Mouse (Mus musculus): Measurements from ENCODE around the gene Raver1. TPM values are rescaled to one million over a fixed set of nuclear protein-coding genes. Genes with fewer than 3 reads are reported as not detected.

Gene Raver1
- polyA plus RNA-seq, 1 experiment from 2014 or later = 74.2 TPM

DNA sequence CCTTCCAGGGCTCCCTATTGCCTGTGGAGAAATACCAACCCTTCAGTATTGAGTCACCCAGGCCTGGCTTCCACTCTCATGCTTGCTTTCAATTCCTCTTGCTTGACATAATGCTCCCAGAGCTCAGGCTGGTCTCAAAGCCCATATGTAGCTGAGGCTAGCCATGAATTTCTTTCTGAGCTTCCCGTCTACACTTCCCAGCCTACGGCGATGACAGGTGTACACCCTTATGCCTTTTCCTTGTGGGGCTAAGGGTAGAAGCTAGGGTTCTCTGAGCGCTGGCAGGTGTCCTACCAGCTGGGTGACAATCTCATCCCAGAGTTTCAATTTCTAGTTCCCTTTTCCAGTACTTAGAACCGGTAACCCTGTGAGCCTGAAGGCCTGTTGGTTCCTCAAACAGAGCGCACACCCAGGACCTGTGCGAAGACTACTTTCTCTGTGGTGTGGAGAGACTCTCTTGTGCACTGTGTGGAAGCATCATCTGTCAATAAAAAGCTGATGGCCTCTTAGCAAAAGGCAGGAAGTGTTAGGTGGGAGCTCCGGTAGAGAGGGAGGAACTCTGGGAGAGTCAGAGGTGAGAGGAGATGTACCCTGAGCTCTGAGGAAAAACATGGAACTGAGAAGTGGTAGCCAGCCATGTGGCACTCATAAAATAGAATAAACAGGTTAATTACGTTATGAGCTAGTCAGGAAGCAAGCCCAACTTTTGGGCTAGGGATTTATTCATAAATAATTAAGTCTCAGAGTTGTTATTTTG lies 33.9 kb upstream of the Raver1 start:
- no peak overlapping the region for H3K27ac ChIP-seq
- no peaks in the 10 kb centered on the region for H3K9me3 ChIP-seq
- no peaks in the 10 kb centered on the region for H3K27me3 ChIP-seq
- H3K36me3 ChIP-seq (replicated peaks) = peaks cover 32% of the 10 kb centered on the region
- H3K9ac ChIP-seq = no peak overlapping the region
- peaks cover 6% of the 10 kb centered on the region for H3K4me1 ChIP-seq
- no peak for ATAC-seq (ENCODE audit: low FRiP score)
- H3K4me3 ChIP-seq (replicated peaks) = no peak overlapping the region
- 92% methylated on average over 9 of the region's 9 CpGs for WGBS
- H3K4me2 ChIP-seq = no peak overlapping the region

DNA sequence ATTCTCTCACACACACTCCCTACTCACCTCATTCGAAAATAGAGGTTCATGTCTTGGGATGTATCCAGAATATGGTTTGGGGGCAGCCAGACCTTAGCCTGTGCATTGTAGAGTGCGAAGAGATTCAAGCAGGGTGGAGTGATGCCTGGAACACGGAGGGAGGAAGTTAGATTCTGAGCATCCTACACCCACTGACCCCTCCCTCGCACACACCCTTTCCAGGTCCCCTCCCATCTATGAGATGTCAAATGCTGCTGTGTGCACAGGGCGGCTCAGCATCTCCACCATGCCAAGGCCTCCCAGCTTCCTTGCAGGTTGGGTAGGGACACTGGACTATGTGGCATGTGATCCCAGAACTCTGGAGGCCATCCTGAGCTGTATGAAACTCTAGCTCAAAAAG lies 33.0 kb upstream of the Raver1 start:
- Histone ChIP-seq H3K9ac (no peak overlapping the region), H3K9me3 (no peaks in the 10 kb centered on the region), H3K27ac (no peak overlapping the region), H3K36me3 (replicated peaks) (peaks cover 38% of the 10 kb centered on the region), H3K27me3 (no peaks in the 10 kb centered on the region), H3K4me2 (no peak overlapping the region), H3K4me1 (no peaks in the 10 kb centered on the region), H3K4me3 (replicated peaks) (no peak overlapping the region)
- WGBS = 79% methylated on average over 5 of the region's 5 CpGs
- ATAC-seq (ENCODE audit: low FRiP score) = no peak

DNA sequence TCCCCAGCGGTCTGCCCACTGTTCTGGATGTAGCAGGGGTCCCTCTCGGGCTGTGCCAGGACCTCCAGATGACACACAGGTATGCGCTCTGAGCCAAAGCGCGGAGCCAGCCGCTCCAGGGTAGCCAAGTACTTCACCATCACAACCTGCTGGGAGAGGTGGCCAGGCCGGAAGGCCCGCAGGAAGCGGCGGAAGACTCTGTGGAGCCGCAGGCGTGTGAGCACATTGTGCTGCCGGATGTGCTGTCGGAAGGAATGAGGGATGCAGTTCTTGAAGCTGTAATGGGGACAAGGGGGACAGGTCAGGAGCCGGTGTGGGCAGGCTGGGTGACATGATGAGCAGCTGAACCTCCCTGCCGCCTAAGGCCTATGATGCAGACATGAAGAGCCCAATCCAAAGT lies 29.7 kb upstream of the Raver1 start:
- Histone ChIP-seq H3K36me3 (replicated peaks) (peaks cover 32% of the 10 kb centered on the region), H3K4me1 (no peaks in the 10 kb centered on the region)

DNA sequence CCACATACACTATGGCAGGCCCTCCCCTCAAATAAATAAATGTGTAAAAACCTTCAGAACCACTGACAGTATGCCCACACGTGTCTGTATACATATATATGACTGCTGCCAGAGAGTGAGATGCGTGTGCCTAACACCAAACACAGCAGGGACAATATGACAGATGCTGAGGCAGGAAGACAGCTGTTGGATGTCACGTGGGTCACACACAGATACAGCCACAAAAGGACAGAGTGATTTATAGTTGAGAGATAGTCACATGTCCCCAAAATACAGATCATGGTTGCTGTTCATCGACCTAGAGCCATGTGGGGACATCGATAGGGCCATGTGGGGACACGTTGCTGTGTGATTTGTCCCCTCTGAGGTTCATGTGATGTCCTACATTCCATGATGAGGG lies 25.3 kb upstream of the Raver1 start:
- Histone ChIP-seq H3K4me2 (no peak overlapping the region), H3K36me3 (replicated peaks) (peaks cover 12% of the 10 kb centered on the region), H3K4me1 (no peaks in the 10 kb centered on the region), H3K9me3 (no peaks in the 10 kb centered on the region), H3K9ac (no peak overlapping the region), H3K4me3 (replicated peaks) (no peak overlapping the region), H3K27ac (no peak overlapping the region), H3K27me3 (no peaks in the 10 kb centered on the region)
- ATAC-seq (ENCODE audit: low FRiP score) = no peak
- WGBS = 77% methylated on average over 6 of the region's 6 CpGs

More for the DNA sequence above, 29.7 kb upstream of the Raver1 start:
- no peak overlapping the region for H3K4me2 ChIP-seq
- no peaks in the 10 kb centered on the region for H3K9me3 ChIP-seq
- H3K27ac ChIP-seq = no peak overlapping the region
- 88% methylated on average over 16 of the region's 16 CpGs for WGBS
- no peak overlapping the region for H3K4me3 ChIP-seq (replicated peaks)
- no peak for ATAC-seq (ENCODE audit: low FRiP score)
- H3K9ac ChIP-seq = no peak overlapping the region
- H3K27me3 ChIP-seq = no peaks in the 10 kb centered on the region

DNA sequence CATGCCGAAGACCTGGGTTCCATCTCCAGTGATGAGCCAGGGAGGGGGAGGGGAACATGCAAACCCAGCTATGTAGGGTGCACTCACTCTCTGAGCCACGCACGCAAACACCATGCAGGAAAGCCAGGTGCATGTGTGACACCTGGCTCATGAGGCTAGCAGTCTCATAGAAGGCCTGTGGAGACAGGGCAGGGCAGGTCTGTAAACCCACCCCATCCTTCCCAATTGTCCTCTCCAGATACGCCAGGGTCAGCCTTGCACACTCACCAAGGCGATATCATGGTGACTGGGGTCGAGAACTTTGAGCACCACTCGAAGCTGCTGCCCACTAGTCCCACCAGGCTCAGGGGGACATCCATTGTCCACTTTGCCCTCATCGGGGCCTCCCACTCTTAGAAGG lies 23.3 kb upstream of the Raver1 start:
- Histone ChIP-seq H3K4me2 (no peak overlapping the region), H3K9ac (no peak overlapping the region), H3K36me3 (replicated peaks) (peaks cover 3% of the 10 kb centered on the region), H3K9me3 (no peaks in the 10 kb centered on the region), H3K4me3 (replicated peaks) (no peak overlapping the region), H3K4me1 (no peaks in the 10 kb centered on the region), H3K27me3 (no peaks in the 10 kb centered on the region), H3K27ac (no peak overlapping the region)
- WGBS = 90% methylated on average over 8 of the region's 8 CpGs
- ATAC-seq (ENCODE audit: low FRiP score) = no peak

DNA sequence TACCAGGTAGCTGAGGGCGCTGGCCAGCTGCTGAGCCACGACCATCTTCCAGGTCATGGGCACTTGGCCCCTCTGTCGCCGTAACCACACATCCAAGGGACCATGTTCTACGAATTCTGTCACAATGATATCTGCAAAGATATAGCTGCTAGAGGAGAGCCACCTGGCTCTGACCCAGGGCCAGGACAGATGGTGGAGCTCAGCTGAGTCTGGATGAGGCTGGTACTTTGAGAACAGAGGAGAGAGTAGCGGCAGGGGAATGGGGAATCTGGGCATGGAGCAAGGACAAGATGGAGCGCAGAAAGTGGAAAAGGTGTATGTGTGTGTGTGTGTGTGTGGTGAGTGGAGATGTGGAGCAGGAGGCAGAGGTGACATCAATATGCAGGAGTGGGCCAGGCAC lies 22.4 kb upstream of the Raver1 start:
- H3K9me3 ChIP-seq = no peaks in the 10 kb centered on the region
- H3K4me1 ChIP-seq = no peaks in the 10 kb centered on the region
- 88% methylated on average over 7 of the region's 7 CpGs for WGBS
- no peak overlapping the region for H3K9ac ChIP-seq
- H3K27me3 ChIP-seq = no peaks in the 10 kb centered on the region
- H3K4me2 ChIP-seq = no peak overlapping the region
- no peaks in the 10 kb centered on the region for H3K36me3 ChIP-seq (replicated peaks)
- no peak overlapping the region for H3K4me3 ChIP-seq (replicated peaks)
- ATAC-seq (ENCODE audit: low FRiP score) = no peak
- no peak overlapping the region for H3K27ac ChIP-seq

DNA sequence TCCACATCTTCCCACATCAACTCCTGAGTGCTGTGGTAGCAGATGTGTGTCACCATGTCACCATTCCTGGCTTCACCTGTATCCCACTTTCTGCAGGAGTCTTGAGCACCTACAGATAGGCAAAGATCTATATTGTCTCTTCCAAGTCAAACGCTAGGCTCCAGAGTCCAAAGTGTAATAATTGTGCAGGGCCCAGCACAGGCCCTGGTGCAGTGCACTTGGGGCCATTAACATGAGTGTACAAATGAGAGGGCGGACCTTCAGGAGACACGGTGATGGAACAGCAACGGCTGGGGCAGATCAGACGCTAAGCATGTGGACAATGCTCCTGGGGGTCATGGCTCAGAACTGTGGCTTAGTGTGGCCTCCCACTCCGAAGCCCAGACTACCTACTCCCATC lies 21.9 kb upstream of the Raver1 start:
- Histone ChIP-seq H3K27me3 (no peaks in the 10 kb centered on the region), H3K9ac (no peak overlapping the region), H3K4me1 (no peaks in the 10 kb centered on the region), H3K4me3 (replicated peaks) (no peak overlapping the region), H3K9me3 (no peaks in the 10 kb centered on the region), H3K4me2 (no peak overlapping the region), H3K27ac (no peak overlapping the region), H3K36me3 (replicated peaks) (no peaks in the 10 kb centered on the region)
- ATAC-seq (ENCODE audit: low FRiP score) = no peak
- 94% methylated on average over 6 of the region's 6 CpGs for WGBS

DNA sequence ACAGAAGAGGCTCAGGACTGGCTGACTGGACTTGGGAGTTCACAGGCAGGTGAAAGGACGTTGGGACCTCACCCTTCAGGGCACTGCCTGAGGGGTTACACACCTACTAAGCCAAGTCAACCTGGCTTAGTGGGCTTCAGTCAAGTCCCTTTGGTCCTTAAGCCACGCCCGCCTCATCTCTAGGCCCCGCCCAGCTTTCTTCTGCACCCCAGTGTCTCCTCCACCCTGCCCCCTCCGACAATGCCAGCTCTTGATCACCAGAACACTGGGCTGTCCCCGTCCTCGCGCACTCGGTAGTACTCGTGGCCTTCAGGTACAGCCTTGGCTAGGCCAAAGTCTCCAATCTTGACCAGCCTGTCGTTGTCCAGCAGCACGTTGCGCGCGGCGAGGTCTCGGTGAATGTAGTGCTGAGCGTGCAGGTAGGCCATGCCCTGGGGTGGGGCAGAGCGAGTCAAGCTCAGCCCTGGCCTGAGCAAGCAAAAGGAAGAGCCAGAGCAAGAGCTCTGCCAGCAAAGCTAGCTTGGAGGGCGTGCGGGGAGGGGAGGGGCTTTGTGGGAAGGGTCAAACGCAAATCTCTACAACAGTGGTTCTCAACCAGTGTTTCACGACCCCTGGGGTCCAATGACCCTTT lies 15.9 kb upstream of the Raver1 start:
- Histone ChIP-seq H3K4me1 (no peaks in the 10 kb centered on the region), H3K9ac (no peak overlapping the region), H3K4me2 (no peak overlapping the region), H3K9me3 (no peaks in the 10 kb centered on the region), H3K4me3 (replicated peaks) (no peak overlapping the region), H3K27me3 (no peaks in the 10 kb centered on the region), H3K27ac (no peak overlapping the region), H3K36me3 (replicated peaks) (0 out of 2 replicates have a peak, but pooled peaks cover 2% of the 10 kb centered on the region)
- WGBS = 43% methylated on average over 23 of the region's 23 CpGs
- no peak for ATAC-seq (ENCODE audit: low FRiP score)

DNA sequence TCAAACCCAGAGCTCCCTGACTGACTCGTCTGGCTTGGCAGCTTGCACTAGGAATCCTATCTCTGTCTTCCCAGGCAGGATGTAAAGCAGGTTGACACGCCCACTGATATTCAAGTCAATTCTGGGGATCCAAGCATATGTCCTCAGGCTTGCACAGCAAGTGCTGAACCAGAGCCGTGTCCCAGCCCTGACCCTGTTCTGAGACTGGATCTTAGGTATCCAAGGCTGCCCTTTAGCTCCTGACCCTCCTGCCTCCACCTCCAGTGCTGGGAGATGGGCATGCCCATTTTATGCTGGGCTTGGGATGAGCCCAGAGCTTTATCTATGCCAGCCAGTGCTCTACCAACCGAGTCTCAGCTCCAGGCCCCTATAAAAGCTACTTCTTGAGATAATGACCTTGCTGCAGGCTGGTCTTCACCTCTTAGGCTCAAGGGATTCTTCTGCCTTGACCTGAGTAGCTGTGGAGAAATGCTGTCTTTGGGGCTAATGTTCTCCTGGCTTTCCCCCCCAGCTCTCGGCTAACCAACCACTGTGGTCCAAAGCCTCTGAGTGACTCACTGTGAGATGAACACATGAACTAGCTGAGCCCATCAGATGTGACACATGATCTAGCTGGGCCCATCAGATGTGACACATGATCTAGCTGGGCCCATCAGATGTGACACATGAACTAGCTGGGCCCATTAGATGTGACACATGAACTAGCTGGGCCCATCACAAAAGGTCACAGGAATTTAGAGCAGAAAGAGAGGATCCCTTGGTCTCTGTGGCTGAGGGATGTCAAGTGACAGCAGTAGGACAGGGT lies 14.2 kb upstream of the Raver1 start:
- Histone ChIP-seq H3K27ac (no peak overlapping the region), H3K4me3 (replicated peaks) (no peak overlapping the region), H3K36me3 (replicated peaks) (0 out of 2 replicates have a peak, but pooled peaks cover 2% of the 10 kb centered on the region), H3K27me3 (no peaks in the 10 kb centered on the region), H3K4me2 (no peak overlapping the region), H3K9ac (no peak overlapping the region), H3K9me3 (no peaks in the 10 kb centered on the region), H3K4me1 (no peaks in the 10 kb centered on the region)
- WGBS = 78% methylated on average over 5 of the region's 5 CpGs
- no peak for ATAC-seq (ENCODE audit: low FRiP score)

DNA sequence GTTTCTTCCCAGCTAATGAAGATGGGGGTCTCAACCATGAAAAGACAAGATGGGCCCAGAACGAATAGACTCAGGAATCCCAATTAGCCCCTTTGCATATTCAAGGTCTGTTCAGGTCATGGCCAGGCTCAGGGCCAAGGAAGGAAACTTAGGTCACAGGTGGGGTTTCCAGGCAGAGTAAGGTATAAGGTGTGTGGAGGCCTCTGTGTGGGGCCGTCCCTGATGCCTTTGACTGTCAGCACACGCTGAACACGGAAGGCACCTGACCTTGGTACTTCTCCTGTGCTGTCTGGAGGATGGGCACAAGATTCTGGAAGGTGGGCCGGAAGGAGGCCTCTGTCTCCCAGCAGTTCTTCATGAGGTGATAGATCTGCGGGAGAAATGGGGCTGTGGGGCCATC lies 13.0 kb upstream of the Raver1 start:
- Histone ChIP-seq H3K36me3 (replicated peaks) (0 out of 2 replicates have a peak, but pooled peaks cover 2% of the 10 kb centered on the region), H3K27me3 (no peaks in the 10 kb centered on the region), H3K4me3 (replicated peaks) (no peak overlapping the region), H3K9me3 (no peaks in the 10 kb centered on the region), H3K4me1 (peaks cover 6% of the 10 kb centered on the region; the same call in 1 of the 2 replicates), H3K27ac (no peak overlapping the region), H3K4me2 (no peak overlapping the region), H3K9ac (no peak overlapping the region)
- ATAC-seq (ENCODE audit: low FRiP score) = no peak
- 83% methylated on average over 6 of the region's 6 CpGs for WGBS

DNA sequence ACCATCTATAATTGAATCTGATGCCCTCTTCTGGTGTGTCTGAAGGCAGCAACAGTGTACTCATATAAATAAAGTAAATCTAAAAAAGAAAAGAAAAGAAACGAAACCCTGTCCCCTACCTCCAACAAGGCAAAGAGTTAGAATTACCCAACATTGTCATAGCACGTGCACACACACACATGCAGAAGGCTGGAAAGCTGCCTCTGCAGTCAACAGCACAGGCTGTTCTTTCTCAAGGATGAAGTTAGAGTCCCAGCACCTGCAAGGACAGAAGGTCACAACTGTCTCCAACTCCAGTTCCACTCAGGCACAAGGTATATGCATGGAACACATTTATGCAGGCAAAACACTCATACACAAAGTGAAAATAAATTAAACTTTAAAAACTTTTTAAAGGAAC lies 10.3 kb upstream of the Raver1 start:
- Histone ChIP-seq H3K9me3 (no peaks in the 10 kb centered on the region), H3K9ac (no peak overlapping the region), H3K4me1 (peaks cover 6% of the 10 kb centered on the region; the same call in 1 of the 2 replicates), H3K27me3 (no peaks in the 10 kb centered on the region), H3K4me3 (replicated peaks) (no peak overlapping the region), H3K36me3 (replicated peaks) (0 out of 2 replicates have a peak, but pooled peaks cover 2% of the 10 kb centered on the region), H3K27ac (no peak overlapping the region), H3K4me2 (no peak overlapping the region)
- no peak for ATAC-seq (ENCODE audit: low FRiP score)
- 100% methylated on average over 2 of the region's 2 CpGs for WGBS

DNA sequence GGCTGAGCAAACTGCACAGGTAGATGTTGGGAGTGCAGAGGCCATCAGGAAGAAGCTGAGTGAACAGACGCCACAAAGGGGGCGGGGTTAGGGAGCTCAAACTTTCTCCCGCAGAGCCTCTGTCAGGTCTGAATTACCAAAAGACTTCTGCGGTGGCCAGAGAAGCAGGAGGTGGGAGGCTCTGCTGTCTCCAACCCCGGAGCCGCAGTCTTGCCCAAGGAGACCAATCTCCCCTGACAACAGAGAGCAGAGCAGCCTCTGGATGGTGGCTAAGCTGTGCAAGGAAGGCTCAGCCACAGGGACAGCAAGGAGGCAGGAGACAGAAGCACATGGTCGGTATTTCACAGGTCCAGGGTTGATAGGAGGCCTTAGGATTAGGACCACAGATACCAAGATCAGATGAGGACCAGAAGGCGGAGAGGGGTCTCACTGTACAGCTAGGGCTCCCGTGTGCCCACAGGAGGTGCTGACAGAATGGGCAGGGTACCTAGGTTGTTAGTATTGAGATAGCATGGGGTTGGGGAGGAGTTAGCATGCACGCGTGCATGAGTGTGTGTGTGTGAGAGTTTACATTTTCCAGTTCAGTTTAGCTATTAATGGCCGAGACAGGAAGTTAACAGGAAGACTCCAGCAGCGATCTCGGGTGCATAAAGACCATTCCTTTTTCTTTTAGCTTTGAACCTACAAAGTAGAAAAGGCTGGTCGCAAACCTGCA lies 8.8 kb upstream of the Raver1 start:
- H3K4me3 ChIP-seq (replicated peaks) = no peak overlapping the region
- 0 out of 2 replicates have a peak, but pooled peaks cover 2% of the 10 kb centered on the region for H3K36me3 ChIP-seq (replicated peaks)
- H3K27ac ChIP-seq = no peak overlapping the region
- 56% methylated on average over 15 of the region's 15 CpGs for WGBS
- peaks cover 8% of the 10 kb centered on the region; the same call in 1 of the 2 replicates for H3K4me1 ChIP-seq
- H3K9me3 ChIP-seq = no peaks in the 10 kb centered on the region
- no peak overlapping the region for H3K4me2 ChIP-seq
- ATAC-seq (ENCODE audit: low FRiP score) = no peak
- H3K9ac ChIP-seq = no peak overlapping the region
- H3K27me3 ChIP-seq = no peaks in the 10 kb centered on the region

Measured in forebrain, embryonic 12.5 days (tissue).